Mouse (Mus musculus): ENCODE data around the gene C87436. TPM values are rescaled to one million over a fixed set of nuclear protein-coding genes. Genes with fewer than 3 reads are reported as not detected.

C87436 gene
- polyA plus RNA-seq, 1 experiment = 15.1 TPM

DNA sequence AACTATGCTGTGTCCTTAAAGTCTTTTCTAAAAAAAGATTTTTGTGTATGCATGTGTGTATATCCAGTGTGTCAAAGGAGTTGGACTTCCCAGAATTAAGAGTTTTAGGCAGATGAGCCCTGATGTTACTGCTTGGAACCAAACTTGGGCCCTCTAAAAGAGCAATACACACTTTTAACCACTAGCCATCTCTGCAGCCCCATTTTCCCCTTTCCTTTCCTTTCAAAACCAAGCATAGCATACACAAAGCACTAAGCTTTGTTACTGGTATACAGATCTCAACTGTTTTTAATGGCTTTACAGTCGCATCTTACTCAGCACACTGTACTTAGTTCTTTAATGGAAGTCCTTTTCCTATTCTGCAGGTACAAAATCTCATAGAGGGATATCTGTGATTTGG lies 1.4 kb downstream of the C87436 start:
- Histone ChIP-seq H3K4me3 (ENCODE audit: insufficient read depth, low read depth, low read length) (no peak overlapping the region), H3K36me3 (ENCODE audit: control insufficient read depth, insufficient read depth, low read length) (peaks cover 3% of the 10 kb centered on the region; the same call in 1 of the 2 replicates), H3K27ac (ENCODE audit: insufficient read depth, low read depth, low read length) (no peak overlapping the region), H3K4me1 (ENCODE audit: control insufficient read depth, insufficient read depth, low read length) (no peaks in the 10 kb centered on the region; the same call in 1 of the 2 replicates), H3K27me3 (replicated peaks; ENCODE audit: control insufficient read depth, insufficient read depth, low read length) (no peaks in the 10 kb centered on the region)
- DNase-seq = no peak
- TF ChIP-seq CTCF (conservative IDR thresholded peaks at IDR 0.05; ENCODE audit: insufficient read depth, insufficient read length, low read depth, low read length) (no peak), POLR2A (IDR thresholded peaks at IDR 0.05; ENCODE audit: low read depth, low read length) (no peak)
- WGBS = 82% methylated on average over 1 of the region's 1 CpGs

DNA sequence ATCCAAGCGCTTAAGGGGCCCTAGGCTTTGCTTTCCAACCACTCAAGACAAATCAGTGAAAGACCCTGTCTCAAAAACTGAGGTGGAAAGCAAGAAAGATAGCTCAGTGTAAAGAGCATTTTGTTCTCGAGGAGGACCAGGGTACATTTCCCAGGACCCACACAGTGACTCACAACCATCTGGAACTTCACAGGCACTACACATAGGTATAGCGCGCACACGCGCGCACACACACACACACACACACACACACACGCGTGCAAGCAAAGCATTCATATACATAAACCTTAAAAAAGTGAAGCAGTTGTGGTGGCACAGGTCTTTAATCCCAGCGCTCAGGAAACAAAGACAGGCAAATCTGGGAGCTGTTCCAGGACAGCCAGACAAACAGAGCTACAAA lies 3.4 kb downstream of the C87436 start:
- H3K4me3 ChIP-seq (ENCODE audit: insufficient read depth, low read depth, low read length) = no peak overlapping the region
- no peaks in the 10 kb centered on the region for H3K27me3 ChIP-seq (replicated peaks; ENCODE audit: control insufficient read depth, insufficient read depth, low read length)
- 94% methylated on average over 10 of the region's 10 CpGs for WGBS

DNA sequence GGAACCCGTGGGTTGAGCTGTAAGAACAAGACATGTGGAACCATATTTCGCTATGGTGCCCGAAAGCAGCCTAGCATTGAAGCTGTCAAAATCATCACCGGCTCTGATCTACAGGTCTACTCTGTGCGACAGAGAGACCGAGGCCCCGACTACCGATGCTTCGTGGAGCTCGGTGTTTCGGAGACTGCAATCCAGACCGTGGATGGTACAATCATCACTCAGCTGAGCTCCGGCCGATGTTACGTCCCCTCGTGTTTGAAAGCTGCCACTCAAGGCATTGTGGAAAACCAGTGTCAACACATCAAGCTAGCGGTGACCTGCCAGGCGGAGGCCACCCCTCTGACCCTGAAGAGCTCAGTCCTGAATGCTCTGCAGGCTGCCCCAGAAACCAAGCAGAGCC lies 7.4 kb downstream of the C87436 start:
- Histone ChIP-seq H3K27ac (ENCODE audit: insufficient read depth, low read depth, low read length) (no peak overlapping the region), H3K4me3 (ENCODE audit: insufficient read depth, low read depth, low read length) (no peak overlapping the region), H3K27me3 (replicated peaks; ENCODE audit: control insufficient read depth, insufficient read depth, low read length) (no peaks in the 10 kb centered on the region), H3K36me3 (ENCODE audit: control insufficient read depth, insufficient read depth, low read length) (peaks cover 4% of the 10 kb centered on the region), H3K4me1 (ENCODE audit: control insufficient read depth, insufficient read depth, low read length) (no peaks in the 10 kb centered on the region)
- WGBS = 95% methylated on average over 18 of the region's 18 CpGs
- DNase-seq = no peak
- TF ChIP-seq POLR2A (IDR thresholded peaks at IDR 0.05; ENCODE audit: low read depth, low read length) (no peak), CTCF (conservative IDR thresholded peaks at IDR 0.05; ENCODE audit: insufficient read depth, insufficient read length, low read depth, low read length) (no peak)

More for the DNA sequence above, 3.4 kb downstream of the C87436 start:
- no peaks in the 10 kb centered on the region; the same call in 1 of the 2 replicates for H3K4me1 ChIP-seq (ENCODE audit: control insufficient read depth, insufficient read depth, low read length)
- DNase-seq = no peak
- peaks cover 3% of the 10 kb centered on the region; the same call in 1 of the 2 replicates for H3K36me3 ChIP-seq (ENCODE audit: control insufficient read depth, insufficient read depth, low read length)
- no peak overlapping the region for H3K27ac ChIP-seq (ENCODE audit: insufficient read depth, low read depth, low read length)
- TF ChIP-seq CTCF (conservative IDR thresholded peaks at IDR 0.05; ENCODE audit: insufficient read depth, insufficient read length, low read depth, low read length) = no peak
- TF ChIP-seq POLR2A (IDR thresholded peaks at IDR 0.05; ENCODE audit: low read depth, low read length) = no peak

DNA sequence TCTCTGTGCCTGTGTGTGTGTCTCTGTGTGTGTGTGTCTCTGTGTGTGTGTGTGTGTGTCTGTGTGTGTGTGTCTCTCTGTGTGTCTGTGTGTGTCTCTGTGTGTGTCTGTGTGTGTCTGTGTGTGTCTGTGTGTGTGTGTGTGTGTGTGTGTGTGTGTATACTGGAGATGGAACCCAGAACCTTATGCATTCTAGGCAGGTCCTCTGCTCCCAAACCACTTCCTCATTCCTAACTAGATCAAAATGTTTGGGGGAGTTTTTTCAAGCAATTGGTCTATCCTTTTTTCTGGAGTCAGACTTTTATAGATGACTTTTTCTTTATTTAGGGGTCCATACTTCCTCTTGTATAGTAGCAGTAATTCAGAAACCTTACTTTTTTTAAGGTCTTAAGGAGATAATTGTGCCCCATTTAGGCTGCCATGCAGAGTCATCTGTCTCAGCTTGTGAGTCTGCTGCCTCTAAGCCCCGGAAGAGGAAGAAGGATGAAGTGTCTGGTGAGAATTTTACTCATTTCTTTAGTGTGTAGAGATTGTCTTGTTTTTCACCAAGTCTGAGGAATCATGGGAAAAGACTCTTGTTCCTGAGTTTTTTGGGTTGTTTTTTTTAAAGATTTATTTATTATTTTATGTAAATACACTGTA lies 8.9 kb downstream of the C87436 start:
- Histone ChIP-seq H3K4me3 (ENCODE audit: insufficient read depth, low read depth, low read length) (no peak overlapping the region), H3K4me1 (ENCODE audit: control insufficient read depth, insufficient read depth, low read length) (no peaks in the 10 kb centered on the region), H3K36me3 (ENCODE audit: control insufficient read depth, insufficient read depth, low read length) (peaks cover 4% of the 10 kb centered on the region), H3K27me3 (replicated peaks; ENCODE audit: control insufficient read depth, insufficient read depth, low read length) (no peaks in the 10 kb centered on the region), H3K27ac (ENCODE audit: insufficient read depth, low read depth, low read length) (no peak overlapping the region)
- WGBS = 79% methylated on average over 1 of the region's 1 CpGs
- DNase-seq = no peak
- TF ChIP-seq POLR2A (IDR thresholded peaks at IDR 0.05; ENCODE audit: low read depth, low read length) (no peak), CTCF (conservative IDR thresholded peaks at IDR 0.05; ENCODE audit: insufficient read depth, insufficient read length, low read depth, low read length) (no peak)

DNA sequence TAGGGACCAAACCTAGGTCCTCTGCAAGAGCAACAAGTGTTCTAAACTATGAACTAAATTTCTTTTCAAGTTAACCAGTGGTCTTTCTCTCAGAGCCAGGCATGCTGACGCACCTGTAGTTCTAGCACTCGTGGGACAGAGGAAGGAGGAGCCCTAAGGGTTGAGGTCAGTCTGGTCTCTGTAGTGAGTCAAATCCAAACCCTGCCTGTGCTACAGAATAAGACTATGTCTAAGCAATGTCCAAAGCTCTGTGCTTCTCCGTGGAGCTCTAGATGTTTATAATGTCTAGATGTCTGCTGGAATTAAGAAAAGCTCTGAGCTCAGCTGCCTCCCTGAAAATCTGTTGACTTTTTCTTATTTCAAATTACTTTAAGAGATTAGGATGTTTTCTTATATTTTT lies 18.6 kb downstream of the C87436 start:
- Histone ChIP-seq H3K27ac (ENCODE audit: insufficient read depth, low read depth, low read length) (no peak overlapping the region), H3K4me1 (ENCODE audit: control insufficient read depth, insufficient read depth, low read length) (no peaks in the 10 kb centered on the region), H3K27me3 (replicated peaks; ENCODE audit: control insufficient read depth, insufficient read depth, low read length) (no peaks in the 10 kb centered on the region), H3K4me3 (ENCODE audit: insufficient read depth, low read depth, low read length) (no peak overlapping the region), H3K36me3 (ENCODE audit: control insufficient read depth, insufficient read depth, low read length) (peaks cover 5% of the 10 kb centered on the region)
- 92% methylated on average over 3 of the region's 3 CpGs for WGBS
- DNase-seq = no peak
- TF ChIP-seq POLR2A (IDR thresholded peaks at IDR 0.05; ENCODE audit: low read depth, low read length) (no peak), CTCF (conservative IDR thresholded peaks at IDR 0.05; ENCODE audit: insufficient read depth, insufficient read length, low read depth, low read length) (no peak)

DNA sequence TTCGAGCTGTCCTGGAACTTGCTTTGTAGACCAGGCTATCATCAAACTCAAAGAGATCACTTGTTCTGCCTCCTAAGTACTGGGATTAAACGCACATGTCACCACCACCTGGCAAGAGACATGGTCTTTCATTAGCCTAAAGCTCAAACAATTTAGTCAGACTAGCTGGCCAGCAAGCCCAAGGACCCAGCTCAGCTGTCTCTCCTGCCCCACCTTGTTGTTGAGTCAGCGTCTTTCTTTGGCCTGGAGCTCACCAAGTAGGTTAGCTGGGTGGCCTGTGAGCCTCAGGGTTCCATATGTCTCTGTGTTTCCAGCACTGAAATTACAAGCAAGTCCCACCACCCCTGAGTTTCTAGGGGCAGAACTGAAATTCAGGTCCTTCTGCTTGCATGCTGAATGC lies 24.9 kb downstream of the C87436 start:
- H3K36me3 ChIP-seq (ENCODE audit: control insufficient read depth, insufficient read depth, low read length) = peaks cover 2% of the 10 kb centered on the region; the same call in 1 of the 2 replicates
- 89% methylated on average over 3 of the region's 3 CpGs for WGBS
- DNase-seq = no peak
- H3K27ac ChIP-seq (ENCODE audit: insufficient read depth, low read depth, low read length) = no peak overlapping the region
- no peak for TF ChIP-seq CTCF (conservative IDR thresholded peaks at IDR 0.05; ENCODE audit: insufficient read depth, insufficient read length, low read depth, low read length)
- no peaks in the 10 kb centered on the region for H3K4me1 ChIP-seq (ENCODE audit: control insufficient read depth, insufficient read depth, low read length)
- H3K27me3 ChIP-seq (replicated peaks; ENCODE audit: control insufficient read depth, insufficient read depth, low read length) = no peaks in the 10 kb centered on the region
- H3K4me3 ChIP-seq (ENCODE audit: insufficient read depth, low read depth, low read length) = no peak overlapping the region

DNA sequence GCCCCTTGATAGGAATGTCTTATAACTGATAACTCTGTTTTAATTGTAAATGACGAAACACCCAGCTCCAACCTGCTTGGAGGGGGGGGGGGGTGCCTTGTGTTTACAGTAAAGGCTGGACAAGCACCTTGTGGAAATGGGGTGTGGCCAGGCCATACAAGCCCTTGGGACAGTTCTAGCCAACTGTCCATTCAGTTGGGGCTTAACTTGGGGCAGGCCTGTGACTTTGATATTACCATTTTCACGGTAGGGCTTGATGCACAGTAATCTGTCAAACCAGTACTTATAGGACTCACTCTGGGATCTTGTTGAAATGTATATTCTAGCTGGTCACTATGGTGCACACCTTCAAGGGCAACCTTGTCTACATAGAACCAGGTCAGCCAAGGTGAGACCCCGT lies 33.1 kb downstream of the C87436 start:
- H3K27me3 ChIP-seq (replicated peaks; ENCODE audit: control insufficient read depth, insufficient read depth, low read length) = no peaks in the 10 kb centered on the region
- H3K36me3 ChIP-seq (ENCODE audit: control insufficient read depth, insufficient read depth, low read length) = no peaks in the 10 kb centered on the region
- TF ChIP-seq CTCF (conservative IDR thresholded peaks at IDR 0.05; ENCODE audit: insufficient read depth, insufficient read length, low read depth, low read length) (no peak), POLR2A (IDR thresholded peaks at IDR 0.05; ENCODE audit: low read depth, low read length) (no peak)
- peaks cover 26% of the 10 kb centered on the region; the same call in 1 of the 2 replicates for H3K4me1 ChIP-seq (ENCODE audit: control insufficient read depth, insufficient read depth, low read length)
- no peak for DNase-seq
- 72% methylated on average over 3 of the region's 3 CpGs for WGBS
- H3K4me3 ChIP-seq (ENCODE audit: insufficient read depth, low read depth, low read length) = 0 out of 2 replicates have a peak overlapping the region, but pooled peaks have one; percentile 61
- peak overlapping the region; percentile 89 for H3K27ac ChIP-seq (ENCODE audit: insufficient read depth, low read depth, low read length)

Data from kidney, adult 2 months (tissue).